Mouse (Mus musculus): ENCODE measurements around the gene Olfr593.
"Not testable (repeated sequence)": the region's sequence is repeated elsewhere in the genome, so short reads cannot be mapped to it uniquely, and the experiment has no call there.

GRCm38 (mm10) chr7:103212050-103212449 lies 388 bp downstream of the Olfr593 start:
- not testable (repeated sequence) for TF ChIP-seq POLR2A (IDR thresholded peaks at IDR 0.05; ENCODE audit: borderline replicate concordance, extremely low read depth, insufficient read depth, insufficient read length, poor library complexity, severe bottlenecking); CTCF (IDR thresholded peaks at IDR 0.05; ENCODE audit: borderline replicate concordance, extremely low read depth, insufficient read depth, insufficient read length)

Measured in brain, embryonic 14.5 days (tissue).